Mouse (Mus musculus) 416B (cell line): ENCODE data around the gene Limk1.
A peak's percentile ranks its signal among the peaks of the same experiment; 100 is the strongest.

Experiments
- DNase-seq: peaks from one replicate; pipeline ENCODE4 v3.0.0; 2011; ENCODE audit warnings: low read depth

The Limk1 gene

GRCm38 (mm10) chr5:134688086-134688717, at the start of gene Limk1:
Limk1 (minus strand) TSS chr5:134688598.
- no peak for DNase-seq

DNA sequence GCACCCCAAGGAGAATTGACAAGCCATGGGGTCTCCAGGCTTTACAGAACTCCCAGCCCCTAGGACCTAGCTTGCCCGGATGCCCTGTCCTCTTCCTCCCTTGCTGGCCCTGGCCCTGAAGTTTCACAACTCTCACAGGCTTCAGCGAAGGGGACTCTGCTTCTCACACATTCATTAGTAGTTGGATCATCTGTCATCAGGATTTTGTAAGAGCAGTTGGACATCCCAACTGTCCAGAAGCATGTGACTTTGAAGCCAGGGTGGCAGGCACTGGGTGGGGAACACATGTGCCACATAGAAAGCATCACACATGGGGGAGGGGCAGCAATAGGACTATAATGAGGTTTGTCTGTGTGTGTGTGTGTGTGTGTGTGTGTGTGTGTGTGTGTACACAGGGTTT, 46.5 kb upstream of the Limk1 start:
- peak; percentile 15 for DNase-seq

DNA sequence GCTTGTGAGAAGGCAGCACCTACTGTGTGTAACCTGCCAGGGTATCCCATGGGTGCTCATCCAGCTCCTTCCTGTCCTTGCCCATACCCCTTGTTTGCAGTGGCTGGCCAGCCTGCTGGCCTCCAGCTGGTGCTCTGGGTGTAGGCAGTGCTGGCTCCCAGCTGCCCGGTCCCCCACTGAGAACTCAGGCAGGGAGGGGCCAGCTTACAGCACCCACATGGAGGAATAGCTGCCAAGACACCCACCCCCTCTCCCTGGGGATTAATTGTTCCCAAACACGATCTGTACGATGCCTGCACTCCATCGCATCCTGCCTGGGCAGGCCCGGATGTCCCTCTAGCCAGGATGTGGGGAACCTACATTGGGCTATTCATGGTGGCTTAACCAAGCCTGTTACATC, 45.7 kb upstream of the Limk1 start:
- DNase-seq, result peak; percentile 31

- peak; percentile 74 for DNase-seq
Observed at GRCm38 (mm10) chr5:134733241-134733640, 44.8 kb upstream of the Limk1 start.

- no peak for DNase-seq
Observed at GRCm38 (mm10) chr5:134729124-134729523, 40.7 kb upstream of the Limk1 start.

DNA sequence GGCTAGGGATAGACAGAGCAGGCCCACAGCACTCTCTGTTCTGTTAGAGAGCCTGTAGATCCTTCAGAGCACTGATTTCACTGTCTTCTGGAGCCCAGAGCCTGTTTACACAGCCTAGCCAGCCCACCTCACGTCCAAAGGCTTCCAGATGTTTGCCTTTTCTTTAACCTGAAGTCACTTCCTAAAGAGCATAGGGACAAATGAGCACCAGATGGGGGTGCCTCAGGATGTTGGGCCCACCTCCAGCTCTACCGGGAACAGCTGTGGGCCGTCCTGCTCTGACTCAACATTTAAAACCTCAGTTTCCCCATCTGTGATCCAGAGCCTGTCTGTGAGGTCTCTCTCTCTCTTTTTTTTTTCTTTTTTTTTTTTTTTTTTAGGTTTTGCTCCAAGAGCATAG, 40.1 kb upstream of the Limk1 start:
- DNase-seq, result no peak

DNA sequence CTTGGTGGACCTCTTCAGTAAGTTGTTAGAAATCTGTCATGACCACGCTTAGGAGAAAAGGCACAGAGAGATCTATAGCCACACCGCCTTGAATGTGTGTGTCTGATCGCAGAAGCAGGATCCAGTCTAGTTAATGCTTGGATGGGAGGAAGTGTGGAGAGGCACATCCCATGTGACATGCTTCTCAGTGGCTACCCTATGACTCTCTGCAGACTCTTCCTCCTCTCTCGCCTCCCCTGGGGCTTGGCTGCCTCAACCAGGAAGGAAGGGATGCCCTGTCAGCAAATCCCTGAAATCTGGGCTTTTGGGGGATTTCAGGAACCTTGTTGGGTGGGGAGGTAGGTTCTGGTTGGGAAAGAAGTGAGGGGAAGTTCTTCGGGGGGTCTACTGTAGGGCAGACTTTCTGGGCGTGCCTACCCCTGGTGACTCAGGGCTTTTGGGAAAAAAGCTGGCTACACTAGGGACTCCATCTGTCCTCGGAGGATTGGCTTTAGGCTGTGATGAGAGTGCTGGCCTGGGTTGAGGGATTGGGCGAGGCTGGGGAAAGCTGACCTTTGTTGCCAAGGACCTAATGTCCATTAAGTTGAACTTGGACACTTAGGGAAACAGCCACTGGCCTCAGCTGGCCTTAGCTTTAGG, 38.7 kb upstream of the Limk1 start:
- DNase-seq, result no peak

- DNase-seq, result no peak
Observed at GRCm38 (mm10) chr5:134725299-134725698, 36.9 kb upstream of the Limk1 start.

GRCm38 (mm10) chr5:134720058-134720457, 31.7 kb upstream of the Limk1 start:
- no peak for DNase-seq

GRCm38 (mm10) chr5:134711076-134711475, 22.7 kb upstream of the Limk1 start:
- DNase-seq, result peak; percentile 48

- DNase-seq, result peak; percentile 34
Observed at GRCm38 (mm10) chr5:134709275-134709674, 20.9 kb upstream of the Limk1 start.

- DNase-seq, result peak; percentile 80
Observed at GRCm38 (mm10) chr5:134704157-134704556, 15.8 kb upstream of the Limk1 start.

DNA sequence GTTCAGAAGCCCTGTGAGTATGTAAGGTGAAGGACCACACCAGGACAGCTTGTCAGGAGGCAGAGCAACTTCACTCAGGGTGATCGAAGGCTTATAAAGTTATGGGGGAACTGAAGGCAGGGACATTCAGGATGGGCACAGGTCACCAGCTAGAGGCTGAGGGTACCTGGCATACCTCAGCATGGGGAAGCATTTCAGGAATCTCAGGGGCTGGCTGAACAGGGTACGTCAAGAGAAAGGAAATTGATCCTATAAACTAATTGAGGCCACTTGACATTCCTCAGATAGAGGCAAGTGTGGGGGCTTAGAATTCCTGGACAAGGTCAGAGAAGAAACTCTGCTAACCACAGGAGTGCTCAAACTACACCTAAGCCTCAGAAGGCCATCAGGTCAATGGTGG, 7.1 kb upstream of the Limk1 start:
- DNase-seq, result no peak

DNA sequence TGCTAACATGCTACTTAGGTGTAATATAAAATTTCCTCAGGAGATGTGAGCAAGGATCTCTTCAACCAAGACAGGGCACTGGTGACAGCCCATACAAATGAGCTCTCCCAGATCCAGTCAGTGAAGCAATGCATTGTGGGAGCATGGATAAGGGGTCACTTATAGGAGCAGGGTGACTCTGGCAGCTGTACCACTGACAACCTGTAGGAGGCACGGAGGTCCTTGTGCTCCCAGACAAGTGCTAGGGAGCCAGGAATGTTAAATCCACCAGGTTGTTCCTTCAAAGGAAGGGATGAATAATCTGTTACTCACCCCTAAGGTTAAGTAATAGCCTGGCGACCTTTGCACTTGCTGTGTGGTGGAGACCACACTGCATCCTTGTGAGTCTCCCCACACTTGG, 6.7 kb upstream of the Limk1 start:
- DNase-seq, result peak; percentile 50

DNA sequence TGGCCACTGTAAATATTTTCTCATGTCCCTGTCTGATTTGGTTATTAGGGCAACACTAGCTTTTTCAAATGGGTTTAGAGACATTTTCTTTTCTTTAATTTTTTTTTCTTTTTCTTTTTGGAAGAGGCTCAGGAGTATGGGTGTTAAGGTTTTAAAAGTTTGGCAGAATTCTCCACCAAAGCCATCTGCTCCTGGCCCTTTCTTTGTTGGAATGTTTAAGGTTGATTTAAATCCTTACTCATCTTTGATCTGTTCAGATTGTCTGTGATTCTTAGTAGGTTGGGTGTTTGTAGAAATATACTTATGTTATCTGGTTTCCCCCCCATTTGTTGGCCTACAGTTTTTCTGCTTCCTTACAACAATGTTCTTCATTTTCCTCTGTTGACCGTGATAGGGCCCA, 4.3 kb upstream of the Limk1 start:
- no peak for DNase-seq

DNA sequence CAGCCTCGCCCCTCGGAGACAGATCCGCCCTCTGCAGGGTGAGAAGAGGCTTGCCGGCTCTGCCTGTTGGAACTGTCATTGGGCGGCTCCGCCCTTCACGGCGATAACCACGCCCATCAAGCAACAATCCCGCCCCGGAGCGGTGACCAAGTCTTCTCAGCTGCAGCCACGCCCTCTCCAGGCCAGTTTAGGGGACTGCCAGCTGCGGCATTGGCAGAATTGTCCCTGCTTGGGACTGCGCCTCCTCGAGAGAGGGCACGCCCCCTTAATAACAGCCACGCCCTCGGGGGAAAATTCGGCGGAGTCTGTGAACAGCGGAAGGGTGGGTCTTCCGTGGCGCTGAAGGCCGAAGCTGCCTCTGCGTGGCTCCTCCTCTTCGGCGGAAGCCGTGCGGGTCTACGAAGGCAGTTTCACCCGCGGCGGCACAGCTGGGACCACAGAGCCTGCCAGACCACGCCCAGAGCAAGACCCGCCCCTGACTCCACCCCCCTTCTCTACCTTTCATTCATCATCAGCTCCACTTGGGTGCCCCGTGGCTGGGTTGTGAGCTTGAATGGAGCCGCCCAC, 403 bp upstream of the Limk1 start:
- peak; percentile 100 for DNase-seq

- DNase-seq, result no peak
Observed at GRCm38 (mm10) chr5:134687187-134687586, 1.2 kb downstream of the Limk1 start.

DNA sequence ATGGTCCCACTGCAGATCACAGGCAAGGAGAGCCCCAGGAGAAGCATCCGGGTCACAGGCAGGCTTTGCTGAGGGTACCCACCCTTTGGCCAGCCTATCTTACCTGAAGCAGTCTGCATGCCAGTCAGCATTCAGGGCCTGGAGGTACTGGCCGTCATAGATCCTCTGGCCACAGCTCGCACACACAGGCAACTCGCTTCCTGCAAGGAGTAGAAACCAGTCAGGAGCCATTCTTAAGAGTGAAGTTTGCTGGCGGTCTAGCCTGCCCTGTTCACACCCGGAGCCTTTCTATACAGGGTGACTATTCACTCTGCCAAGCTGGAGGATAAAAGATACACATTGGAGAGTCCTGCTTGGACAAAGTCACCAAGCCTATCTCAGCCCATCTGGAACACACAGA, 1.9 kb downstream of the Limk1 start:
- no peak for DNase-seq

DNA sequence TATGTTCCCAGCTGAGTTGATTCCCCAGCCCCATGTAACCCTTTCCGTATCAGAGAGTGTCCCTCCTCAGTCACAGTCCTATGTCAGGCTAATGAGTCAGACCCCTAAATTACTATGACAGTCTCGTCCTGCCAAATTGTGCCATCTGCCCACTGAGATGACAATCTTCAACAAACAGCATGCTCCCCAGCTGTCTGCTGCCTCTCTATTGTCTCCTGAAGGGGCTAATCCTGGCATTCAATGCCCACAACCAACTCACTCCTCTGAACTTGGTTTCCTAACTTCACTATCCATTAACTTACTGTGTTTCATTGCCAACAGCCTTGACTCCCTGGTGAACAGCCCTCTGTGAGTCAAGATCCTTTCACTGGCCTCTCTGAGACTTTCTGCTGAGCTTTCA, 4.0 kb downstream of the Limk1 start:
- no peak for DNase-seq

- DNase-seq, result no peak
Observed at GRCm38 (mm10) chr5:134683813-134684212, 4.6 kb downstream of the Limk1 start.

GRCm38 (mm10) chr5:134680238-134680637, 8.2 kb downstream of the Limk1 start:
- no peak for DNase-seq

DNA sequence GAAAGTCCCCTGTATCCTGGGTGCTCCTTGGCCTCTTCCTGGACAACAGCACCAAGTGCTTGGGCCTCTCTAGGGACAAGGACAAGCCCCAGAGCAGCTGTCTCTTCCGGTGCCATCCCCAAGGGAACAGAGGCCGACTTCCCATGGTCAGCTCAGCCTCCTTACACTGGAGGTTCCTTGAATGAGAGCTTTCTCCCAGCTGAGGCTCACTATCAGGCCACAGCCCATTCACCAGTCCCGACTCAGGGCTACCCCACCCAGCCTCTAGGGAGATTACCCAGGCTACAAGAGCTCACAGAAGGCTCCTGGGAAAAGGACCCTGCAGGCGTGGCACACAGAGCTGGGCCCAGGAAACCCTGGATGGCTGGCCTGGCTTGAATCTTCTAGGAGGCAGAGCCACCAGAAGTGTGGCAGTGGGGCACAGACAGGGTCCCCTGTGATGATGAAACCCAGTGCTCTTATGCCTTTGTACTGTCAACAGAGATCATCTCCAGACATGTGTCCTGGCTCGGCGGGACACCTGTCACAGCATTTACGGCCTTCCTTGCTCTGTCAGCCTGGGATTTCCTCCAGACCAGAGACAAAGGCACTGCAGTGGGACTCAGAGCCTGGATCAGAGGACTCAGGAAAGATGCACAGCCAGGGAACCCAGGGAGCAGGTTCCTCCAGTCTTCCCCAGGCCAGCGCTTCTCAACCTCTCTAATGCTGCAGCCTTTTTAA, 9.4 kb downstream of the Limk1 start:
- no peak for DNase-seq

DNA sequence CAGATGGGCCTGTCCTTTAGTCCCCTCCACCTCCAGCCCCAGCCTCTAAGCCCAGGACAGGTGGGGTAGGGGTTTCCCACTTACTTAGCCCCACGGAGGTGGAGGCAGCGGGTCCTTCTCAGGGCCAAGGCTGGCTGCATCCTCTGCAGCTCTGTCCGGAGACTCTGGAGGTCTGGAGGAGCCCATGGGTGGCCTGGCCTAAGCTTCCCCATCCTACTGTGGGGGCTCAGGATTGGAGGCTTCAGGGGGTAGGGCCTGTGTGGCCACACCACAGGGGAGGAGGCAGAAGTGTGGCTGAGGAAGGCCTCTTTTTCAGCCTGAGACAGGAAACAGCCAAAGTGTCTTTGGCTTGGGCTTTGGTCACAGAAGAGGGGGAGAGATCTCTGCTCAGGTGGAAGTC, 10.4 kb downstream of the Limk1 start:
- peak; percentile 74 for DNase-seq
